In the genomic region with DNA sequence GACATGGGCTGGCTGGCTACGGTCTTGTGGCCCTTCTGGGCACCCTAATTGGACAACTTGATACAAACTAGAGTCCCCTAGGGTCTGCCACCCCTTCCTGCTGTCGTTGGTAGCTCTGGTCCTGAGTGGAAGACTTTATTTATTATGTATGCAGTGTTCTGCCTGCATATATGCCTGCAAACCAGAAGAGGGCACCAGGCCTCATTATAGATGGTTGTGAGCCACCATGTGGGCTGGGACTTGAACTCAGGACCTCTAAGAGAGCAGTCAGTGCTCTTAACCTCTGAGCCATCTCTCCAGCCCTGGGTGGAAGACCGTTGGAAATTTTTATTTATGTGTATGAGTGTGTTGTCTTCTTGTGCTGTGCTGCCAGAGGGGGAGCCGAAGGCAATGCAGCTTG, we compare ENCODE assay signal across 9 mouse cellular contexts. TPM values are rescaled to one million over a fixed set of nuclear protein-coding genes. Genes with fewer than 3 reads are reported as not detected.
DNase-seq lines count a peak whose midpoint lies in the region; ATAC-seq and TF ChIP-seq lines count a peak whose summit lies in the region.
"Had no signal": no experiment of that assay in that cellular context is flagged by ENCODE, and none has a peak within 500 bp of the region (broad histone marks: within the 10 kb centered on the region; RNA-seq: fewer than 3 reads in every experiment).

No protein-coding gene starts in this region.

- H3K4me1 ChIP-seq in heart, adult 2 months (ENCODE audit: control insufficient read depth, insufficient read depth, low read length): peaks cover 1% of the 10 kb centered on the region; the same call in 1 of the 2 replicates
- H3K4me1 ChIP-seq in E14TG2a.4 (replicated peaks; ENCODE audit: low read depth, low read length): peaks cover 29% of the 10 kb centered on the region
- H3K4me1 ChIP-seq in forebrain, embryonic 16.5 days (replicated peaks; ENCODE audit: control insufficient read depth, insufficient read depth, low read length): peaks cover 11% of the 10 kb centered on the region
- peaks cover 31% of the 10 kb centered on the region for H3K4me1 ChIP-seq in liver, embryonic 15.5 days (replicated peaks)

- WGBS in heart, adult 2 months: 77% methylated on average over 4 of the region's 4 CpGs
- 78% methylated on average over 4 of the region's 4 CpGs for WGBS in forebrain, embryonic 16.5 days
- 64% methylated on average over 4 of the region's 4 CpGs for WGBS in liver, embryonic 15.5 days (ENCODE audit: insufficient replicate concordance)

- no peak overlapping the region for H3K9ac ChIP-seq in heart, adult 2 months (ENCODE audit: low read depth, low read length)
- H3K9ac ChIP-seq in forebrain, embryonic 16.5 days (replicated peaks; ENCODE audit: low read depth, low read length): no peak overlapping the region
- H3K9ac ChIP-seq in liver, embryonic 15.5 days: peak overlapping the region; percentile 82

- no peaks in the 10 kb centered on the region for H3K36me3 ChIP-seq in heart, adult 2 months (ENCODE audit: control insufficient read depth, insufficient read depth, low read length)
- H3K36me3 ChIP-seq in E14TG2a.4 (ENCODE audit: insufficient read depth, low read length): peaks cover 31% of the 10 kb centered on the region
- H3K36me3 ChIP-seq in forebrain, embryonic 16.5 days (ENCODE audit: control insufficient read depth, insufficient read depth): peaks cover 21% of the 10 kb centered on the region
- peaks cover 37% of the 10 kb centered on the region for H3K36me3 ChIP-seq in liver, embryonic 15.5 days (replicated peaks)

- H3K9me3 ChIP-seq in E14TG2a.4 (ENCODE audit: low read length): no peaks in the 10 kb centered on the region
- H3K9me3 ChIP-seq in forebrain, embryonic 16.5 days (ENCODE audit: control insufficient read depth, low read length): no peaks in the 10 kb centered on the region
- no peaks in the 10 kb centered on the region for H3K9me3 ChIP-seq in liver, embryonic 15.5 days (replicated peaks)

- peak overlapping the region; percentile 82 for H3K4me2 ChIP-seq in forebrain, embryonic 16.5 days (ENCODE audit: low read length)
- peak overlapping the region; percentile 84 for H3K4me2 ChIP-seq in liver, embryonic 15.5 days

- TF ChIP-seq POLR2A in heart, adult 2 months (IDR thresholded peaks at IDR 0.05; ENCODE audit: insufficient read depth, low read depth, low read length): no peak

- no peak for ATAC-seq in forebrain, embryonic 16.5 days
- no peak for ATAC-seq in liver, embryonic 15.5 days (ENCODE audit: insufficient read depth)

- intact Hi-C loops in heart, adult 2 months (cut with DNase I): no loop called here

- no peak overlapping the region; the same call in 1 of the 2 replicates for H3K4me3 ChIP-seq in heart, adult 2 months
- H3K4me3 ChIP-seq in E14TG2a.4 (replicated peaks; ENCODE audit: low read length): peak overlapping the region; percentile 94
- peak overlapping the region; percentile 83 for H3K4me3 ChIP-seq in forebrain, embryonic 16.5 days (replicated peaks; ENCODE audit: low read length)
- H3K4me3 ChIP-seq in liver, embryonic 15.5 days (replicated peaks): peak overlapping the region; percentile 84

- no peaks in the 10 kb centered on the region for H3K27me3 ChIP-seq in heart, adult 2 months (ENCODE audit: control insufficient read depth, insufficient read depth, low read length)
- no peaks in the 10 kb centered on the region for H3K27me3 ChIP-seq in E14TG2a.4 (ENCODE audit: insufficient read depth, low read length)
- no peaks in the 10 kb centered on the region for H3K27me3 ChIP-seq in forebrain, embryonic 16.5 days (replicated peaks; ENCODE audit: control insufficient read depth, insufficient read depth, low read length)
- no peaks in the 10 kb centered on the region for H3K27me3 ChIP-seq in liver, embryonic 15.5 days

- TF ChIP-seq EP300 in heart, adult 2 months (IDR thresholded peaks at IDR 0.05; ENCODE audit: insufficient read depth, low read depth, low read length): no peak

- no peak overlapping the region for H3K27ac ChIP-seq in heart, adult 2 months
- H3K27ac ChIP-seq in forebrain, embryonic 16.5 days (ENCODE audit: low read length): no peak overlapping the region
- H3K27ac ChIP-seq in liver, embryonic 15.5 days (replicated peaks): peak overlapping the region; percentile 90

- peaks cover 2% of the 10 kb centered on the region; the same call in 1 of the 2 replicates for H3K79me2 ChIP-seq in heart, adult 2 months (replicated peaks; ENCODE audit: control insufficient read depth, insufficient read depth, low read length)

- DNase-seq in heart, adult 2 months: no peak
- DNase-seq in heart, adult 8-10 months (ENCODE audit: low spot score): no peak
- no peak for DNase-seq in urinary bladder, postnatal 36 days (ENCODE audit: low spot score in 2 of 2)
- DNase-seq in thymus, postnatal 0 days (ENCODE audit: low spot score): no peak
- no peak for DNase-seq in retina, embryonic 14.5 days (ENCODE audit: low spot score)
- DNase-seq: cerebellum, postnatal 25 days had no signal

- TF ChIP-seq CTCF in heart, adult 2 months (IDR thresholded peaks at IDR 0.05): peak; percentile 50
- TF ChIP-seq CTCF in E14TG2a.4 (conservative IDR thresholded peaks at IDR 0.05; ENCODE audit: low read length): peak; percentile 28; the same call in 1 of the 2 replicates

RNA-seq across cellular contexts. Expression of a gene that starts 1.2 kb away (rescaled TPM):
- 10 to 100 TPM; 21.4 to 23.2 TPM for total RNA-seq in heart, adult 2 months (2021)
- polyA plus RNA-seq in heart, adult 2 months (2012; rRNA removed): 21.2 and 29.9 TPM in 2 replicates
- 10 to 100 TPM; 18.4 to 23.2 (median 21.9) TPM for total RNA-seq in heart, adult 8-10 months (2022)
- polyA plus RNA-seq in forebrain, embryonic 16.5 days (2015; fragmentation: Nextera tagmentation; extraction: Ambion mirVana): 124 and 129 TPM in 2 replicates
- polyA plus RNA-seq in liver, embryonic 15.5 days (2015; fragmentation: Nextera tagmentation; extraction: Ambion mirVana): 32.2 and 33.9 TPM in 2 replicates
- polyA plus RNA-seq in thymus, postnatal 0 days (2015; fragmentation: Nextera tagmentation; extraction: Ambion mirVana): 69.3 and 75.9 TPM in 2 replicates

RNA-seq across cellular contexts. Expression of a gene that starts 7.3 kb away (rescaled TPM):
- not detected for total RNA-seq in heart, adult 2 months (2021)
- not detected in 2 replicates for polyA plus RNA-seq in heart, adult 2 months (2012; rRNA removed)
- total RNA-seq in heart, adult 8-10 months (2022): not detected
- not detected in 2 replicates for polyA plus RNA-seq in forebrain, embryonic 16.5 days (2015; fragmentation: Nextera tagmentation; extraction: Ambion mirVana)
- not detected in 2 replicates for polyA plus RNA-seq in liver, embryonic 15.5 days (2015; fragmentation: Nextera tagmentation; extraction: Ambion mirVana)
- not detected in 2 replicates for polyA plus RNA-seq in thymus, postnatal 0 days (2015; fragmentation: Nextera tagmentation; extraction: Ambion mirVana)

RNA-seq across cellular contexts. Expression of a gene that starts 8.1 kb away (rescaled TPM):
- 1 to 10 TPM in 1 of 2 experiments, under 1 TPM in 1; 0.66 to 1.5 TPM for total RNA-seq in heart, adult 2 months (2021)
- polyA plus RNA-seq in heart, adult 2 months (2012; rRNA removed): 1.1 TPM in 2 replicates
- 1 to 10 TPM in 3 of 4 experiments, under 1 TPM in 1; 0.90 to 3.5 (median 2.2) TPM for total RNA-seq in heart, adult 8-10 months (2022)
- not detected in 2 replicates for polyA plus RNA-seq in forebrain, embryonic 16.5 days (2015; fragmentation: Nextera tagmentation; extraction: Ambion mirVana)
- polyA plus RNA-seq in liver, embryonic 15.5 days (2015; fragmentation: Nextera tagmentation; extraction: Ambion mirVana): not detected in 2 replicates
- polyA plus RNA-seq in thymus, postnatal 0 days (2015; fragmentation: Nextera tagmentation; extraction: Ambion mirVana): 0.44 and 0.67 TPM in 2 replicates

RNA-seq across cellular contexts. Expression of a gene that starts 19.1 kb away (rescaled TPM):
- total RNA-seq in heart, adult 2 months (2021): 10 to 100 TPM; 44.6 to 48.8 TPM
- 74.3 and 77.0 TPM in 2 replicates for polyA plus RNA-seq in heart, adult 2 months (2012; rRNA removed)
- total RNA-seq in heart, adult 8-10 months (2022): 10 to 100 TPM; 42.0 to 48.4 (median 43.4) TPM
- polyA plus RNA-seq in forebrain, embryonic 16.5 days (2015; fragmentation: Nextera tagmentation; extraction: Ambion mirVana): 252 and 284 TPM in 2 replicates
- 57.0 and 61.7 TPM in 2 replicates for polyA plus RNA-seq in liver, embryonic 15.5 days (2015; fragmentation: Nextera tagmentation; extraction: Ambion mirVana)
- polyA plus RNA-seq in thymus, postnatal 0 days (2015; fragmentation: Nextera tagmentation; extraction: Ambion mirVana): 133 and 135 TPM in 2 replicates

RNA-seq across cellular contexts. Expression of a gene that starts 31.3 kb away (rescaled TPM):
- total RNA-seq in heart, adult 2 months (2021): not detected
- 0.18 and 0.55 TPM in 2 replicates for polyA plus RNA-seq in heart, adult 2 months (2012; rRNA removed)
- not detected for total RNA-seq in heart, adult 8-10 months (2022)
- not detected in 2 replicates for polyA plus RNA-seq in forebrain, embryonic 16.5 days (2015; fragmentation: Nextera tagmentation; extraction: Ambion mirVana)
- 0.26 and 0.33 TPM in 2 replicates for polyA plus RNA-seq in liver, embryonic 15.5 days (2015; fragmentation: Nextera tagmentation; extraction: Ambion mirVana)
- 4.9 and 5.6 TPM in 2 replicates for polyA plus RNA-seq in thymus, postnatal 0 days (2015; fragmentation: Nextera tagmentation; extraction: Ambion mirVana)
